Mouse (Mus musculus) kidney, adult 9 months (tissue): Measurements from ENCODE around the gene Arl4d.

ENCODE experiments used
- DNase-seq: peaks from one replicate; pipeline ENCODE4 v3.0.0; 2022

The Arl4d gene

DNA sequence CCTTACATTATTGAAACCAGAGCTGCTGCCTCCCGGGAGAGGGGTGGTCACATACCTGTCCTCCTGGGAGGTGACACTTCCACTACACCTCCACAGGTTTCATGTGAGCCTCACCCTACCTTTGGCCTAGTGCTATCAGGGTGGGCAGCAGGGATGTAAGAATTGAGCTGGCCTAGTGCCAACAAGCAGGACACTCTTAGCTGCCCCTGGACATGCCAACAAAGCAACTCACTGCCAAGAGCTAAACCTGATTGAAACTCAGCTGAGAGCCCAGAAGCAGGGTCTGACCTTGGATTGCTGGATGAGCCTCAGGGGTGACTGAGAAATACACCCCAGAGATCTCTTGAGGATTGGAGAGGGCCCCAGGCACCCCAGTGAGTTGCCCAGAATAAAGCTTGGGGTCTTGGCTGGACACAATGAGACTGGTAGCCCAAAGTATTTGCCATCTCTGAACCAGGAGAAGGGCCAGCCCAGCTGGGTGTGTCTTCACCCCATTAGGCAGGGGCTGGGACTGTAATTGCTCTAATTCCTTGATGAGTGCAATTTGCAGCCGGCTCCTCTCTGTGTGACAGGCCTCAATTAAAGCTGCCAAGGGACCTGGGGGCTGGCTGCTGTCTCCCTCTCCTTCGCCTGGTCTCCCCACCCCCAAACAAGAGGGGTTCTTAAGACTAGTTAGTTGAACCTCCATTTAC is 15.4 kb downstream of the Arl4d start:
- no peak for DNase-seq

DNA sequence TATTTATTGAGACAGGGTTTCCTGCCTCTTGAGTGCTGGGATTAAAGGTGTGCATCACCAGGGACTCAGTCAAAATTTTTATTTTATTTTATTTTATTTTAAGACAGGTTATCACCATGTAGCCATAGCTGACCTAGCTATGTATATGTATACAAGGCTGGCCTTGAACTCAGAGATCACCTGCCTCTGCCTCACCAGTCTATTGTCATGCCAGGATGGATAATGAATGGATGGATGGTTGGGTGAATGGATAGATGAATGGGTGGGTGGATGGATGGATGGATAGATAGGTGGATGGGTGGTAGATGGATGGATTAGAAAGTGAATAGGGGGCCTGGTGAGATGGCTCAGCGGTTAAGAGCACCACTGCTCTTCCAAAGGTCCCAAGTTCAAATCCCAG is 16.6 kb downstream of the Arl4d start:
- no peak for DNase-seq

- no peak for DNase-seq
Observed at GRCm38 (mm10) chr11:101682410-101682960, 17.1 kb downstream of the Arl4d start.

GRCm38 (mm10) chr11:101687351-101688301 is 22.3 kb downstream of the Arl4d start:
- no peak for DNase-seq

DNA sequence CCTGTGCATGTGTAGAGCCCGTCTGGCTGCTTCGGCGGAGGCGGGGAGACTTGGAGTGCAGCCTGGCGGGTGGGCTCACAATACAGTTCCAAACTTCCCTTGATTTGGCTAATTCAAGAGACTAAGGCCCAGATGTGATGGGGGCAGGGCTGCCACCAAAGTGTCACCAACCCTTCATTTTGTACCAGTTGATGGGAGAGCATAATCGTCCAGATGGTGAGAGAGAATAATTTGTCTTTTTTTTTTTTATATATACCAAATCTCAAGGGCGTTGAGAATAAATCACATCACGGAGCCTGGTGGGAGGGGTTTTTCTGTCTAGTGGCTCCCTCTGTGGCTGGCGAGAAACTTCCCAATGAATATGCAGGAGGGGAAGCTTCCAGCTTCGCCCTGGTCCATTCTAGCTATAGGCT is 24.4 kb downstream of the Arl4d start:
- no peak for DNase-seq

DNA sequence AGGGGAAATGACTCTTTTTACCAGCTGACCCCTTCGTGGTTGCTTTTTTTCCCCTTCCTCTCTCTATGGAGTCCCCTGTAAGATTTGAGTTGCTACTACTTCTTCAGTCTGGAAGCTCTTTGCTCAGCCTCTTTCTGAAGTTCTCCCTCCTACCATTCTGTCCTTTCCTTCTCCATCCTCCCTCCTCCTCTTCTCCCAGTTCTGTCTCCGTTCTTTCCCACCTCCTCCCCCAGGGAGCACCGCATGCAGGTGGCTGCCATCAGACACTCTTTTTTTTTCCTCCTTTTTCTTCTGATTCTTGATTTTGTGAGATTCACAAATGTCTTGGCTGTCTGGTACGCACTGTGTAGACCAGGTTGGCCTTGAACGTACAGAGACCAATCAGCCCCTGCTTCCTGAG is 25.0 kb downstream of the Arl4d start:
- DNase-seq, result no peak

DNA sequence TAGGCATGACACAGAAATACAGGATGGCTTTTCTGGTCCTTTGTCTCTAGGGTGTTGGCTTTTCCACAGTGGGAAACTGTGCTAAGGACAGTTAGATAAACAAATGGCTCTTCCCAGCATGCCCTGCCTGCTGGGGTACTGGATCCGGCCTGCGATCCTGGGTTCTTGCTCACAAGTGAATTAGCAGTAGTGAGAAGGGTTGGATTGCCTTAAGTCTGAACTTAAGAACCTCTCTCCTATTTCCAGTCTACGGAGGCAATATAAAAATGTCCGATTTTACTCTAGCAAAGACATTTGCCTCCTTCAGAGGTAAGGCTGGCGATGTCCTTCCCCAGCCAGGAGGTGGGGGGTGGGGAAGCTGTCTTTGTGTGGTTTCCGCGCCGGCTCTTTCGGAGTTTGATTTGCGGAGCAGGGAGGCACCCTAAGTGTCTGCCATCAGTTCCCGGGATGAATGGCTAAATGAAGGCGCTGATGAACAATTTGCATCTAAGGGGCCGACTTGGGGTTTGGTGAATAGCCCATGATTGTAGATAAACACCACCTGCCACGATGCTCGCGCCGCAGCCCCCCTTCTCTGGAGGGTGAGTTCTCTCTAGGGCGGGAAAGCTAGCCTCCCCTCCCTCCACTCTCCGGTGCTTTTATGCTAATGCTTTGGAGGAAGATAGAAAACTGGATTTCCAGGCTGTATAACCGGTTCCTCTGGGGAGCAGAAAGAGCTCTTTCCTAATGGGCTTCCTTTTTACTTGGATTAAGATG is 30.7 kb downstream of the Arl4d start:
- DNase-seq, result peak; percentile 50

DNA sequence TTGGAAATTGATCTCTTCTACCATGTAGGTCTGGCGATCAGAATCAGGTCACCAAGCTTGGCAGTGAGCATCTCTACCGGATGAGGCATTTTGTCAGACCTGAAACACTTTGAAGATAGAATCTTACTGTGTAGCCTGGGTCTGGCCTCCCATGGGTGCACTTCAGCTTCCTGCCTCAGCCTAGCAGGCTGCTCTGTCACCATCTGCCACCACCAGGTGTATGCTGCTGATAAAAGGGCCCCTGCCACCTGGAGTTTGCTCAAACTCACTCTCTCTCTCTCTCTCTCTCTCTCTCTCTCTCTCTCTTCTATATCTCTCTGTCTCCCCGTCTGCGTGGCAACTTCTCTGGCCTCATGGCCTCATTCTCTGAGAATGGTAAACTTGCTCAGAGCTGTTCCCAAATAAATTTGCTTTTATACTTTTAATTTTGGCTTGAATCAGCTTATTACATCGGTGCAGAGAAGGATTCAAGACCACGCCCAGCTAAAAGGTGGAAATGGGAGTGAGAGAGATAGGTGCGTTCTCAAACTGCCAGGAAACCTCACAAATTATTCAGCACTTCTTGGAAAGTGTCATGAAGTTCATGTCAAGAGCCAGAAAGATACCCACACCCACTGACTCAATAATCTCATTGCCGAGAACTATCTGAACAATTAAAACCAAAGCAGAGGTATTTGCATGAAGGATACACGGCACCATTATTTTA is 32.0 kb downstream of the Arl4d start:
- no peak for DNase-seq

GRCm38 (mm10) chr11:101698114-101698513 is 32.8 kb downstream of the Arl4d start:
- no peak for DNase-seq

DNA sequence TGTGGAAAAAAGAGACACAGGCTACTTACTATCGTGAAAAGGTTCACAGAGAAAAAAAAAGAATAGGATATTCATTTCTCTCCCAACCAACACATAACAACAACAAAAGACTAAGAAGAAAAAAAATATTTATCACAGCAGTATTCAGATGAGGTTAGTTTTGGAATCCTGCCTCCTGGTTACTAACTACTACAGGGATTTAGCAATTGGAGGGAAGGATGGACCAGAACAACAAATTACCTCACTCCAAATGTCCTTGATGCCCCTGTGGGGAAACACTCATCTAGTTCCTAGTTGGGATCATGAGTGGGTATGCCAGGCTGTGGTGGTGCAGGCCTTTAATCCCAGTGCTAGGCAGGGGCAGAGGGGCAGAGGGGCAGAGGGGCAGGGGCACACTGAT is 34.2 kb downstream of the Arl4d start:
- no peak for DNase-seq

- DNase-seq, result no peak
Observed at GRCm38 (mm10) chr11:101699991-101700390, 34.6 kb downstream of the Arl4d start.

DNA sequence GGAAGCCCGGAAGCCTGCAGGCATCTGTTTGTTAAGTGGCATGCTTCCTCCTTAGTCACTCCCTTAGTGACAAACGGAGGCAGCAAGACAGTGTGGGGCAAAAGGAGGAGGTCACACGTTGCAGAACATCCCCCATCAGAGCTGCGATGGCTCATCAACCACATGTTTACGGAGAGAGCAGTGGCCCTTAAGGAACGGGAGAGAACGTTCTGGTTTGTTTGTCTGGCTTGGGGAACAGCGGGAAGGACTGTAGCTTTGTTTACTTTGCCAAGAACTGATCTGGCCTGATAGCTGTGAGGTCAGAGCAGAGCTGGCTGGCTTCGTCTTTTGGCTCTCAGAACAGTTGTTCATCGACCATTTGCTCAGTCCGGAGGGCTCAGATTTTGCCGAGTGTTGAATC is 35.1 kb downstream of the Arl4d start:
- DNase-seq, result peak; percentile 47

DNA sequence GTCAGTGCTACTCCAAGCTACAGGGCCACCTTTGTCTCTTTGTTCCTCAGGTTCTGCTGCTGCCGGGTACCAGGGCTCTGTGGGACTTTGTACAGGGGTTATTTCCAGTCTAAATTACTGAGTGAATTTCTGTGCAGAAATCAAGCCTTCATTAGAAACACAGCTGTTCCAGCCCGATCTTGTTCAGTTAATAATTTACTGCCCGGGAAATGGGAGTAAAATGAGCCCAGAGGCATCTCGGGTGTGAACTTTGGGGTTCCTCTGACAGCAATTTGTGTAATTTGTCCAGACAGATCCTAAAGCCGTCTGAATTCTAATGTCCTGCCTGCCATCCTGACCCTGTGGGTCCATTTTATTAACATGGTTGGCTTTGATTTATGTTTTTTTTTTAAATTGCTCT is 38.7 kb downstream of the Arl4d start:
- DNase-seq, result peak; percentile 87

GRCm38 (mm10) chr11:101706764-101707448 is 41.6 kb downstream of the Arl4d start:
- no peak for DNase-seq

GRCm38 (mm10) chr11:101708482-101708881 is 43.1 kb downstream of the Arl4d start:
- DNase-seq, result no peak

DNA sequence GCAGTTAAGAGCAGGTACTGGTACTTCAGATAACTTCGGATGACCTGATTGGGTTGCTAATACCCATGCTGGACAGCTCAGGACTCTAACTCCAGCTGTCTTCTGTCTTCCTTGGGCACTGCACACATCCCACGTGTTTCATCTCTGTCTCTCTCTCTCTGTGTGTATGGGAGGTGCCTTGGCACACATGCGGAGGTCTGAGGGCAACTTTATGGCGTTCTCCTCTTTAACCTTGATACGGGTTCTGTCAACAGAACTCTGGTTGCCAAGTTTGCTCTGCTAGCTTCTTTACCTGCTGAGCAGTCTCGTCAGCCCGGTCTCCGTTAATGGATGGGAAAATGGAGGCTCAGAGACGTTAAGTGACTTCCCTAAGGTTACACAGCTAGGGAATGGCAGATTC is 47.5 kb downstream of the Arl4d start:
- no peak for DNase-seq

DNA sequence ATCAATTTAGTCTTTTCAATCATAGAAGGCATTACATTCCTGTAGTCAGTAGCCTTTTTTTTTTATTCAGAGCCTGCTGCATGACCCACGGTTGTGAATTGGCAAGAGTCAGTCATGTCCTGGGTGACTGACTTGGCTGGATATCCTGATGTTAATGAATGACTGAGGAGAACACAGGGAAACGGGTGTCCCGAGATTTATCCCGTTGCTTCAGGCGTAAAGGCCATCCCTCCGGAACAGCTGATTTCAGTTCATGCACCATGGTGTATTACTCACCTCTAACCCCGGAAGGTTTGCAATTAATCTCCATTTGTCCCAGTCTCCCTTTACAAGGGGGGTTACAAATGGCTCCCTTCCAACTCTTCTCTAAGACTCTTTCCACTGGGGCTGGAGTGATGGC is 48.7 kb downstream of the Arl4d start:
- peak; percentile 94 for DNase-seq
